Mouse (Mus musculus) hindbrain, postnatal 0 days (tissue): Measurements from ENCODE around the gene Grap2. TPM values are rescaled to one million over a fixed set of nuclear protein-coding genes. Genes with fewer than 3 reads are reported as not detected.

ENCODE experiments used
- ATAC-seq: fragments of 200-750 bp; cut with Nextera tagmentation; 2 replicates; pipeline ENCODE4 v1.8.0; 2017; ENCODE audit warnings: mild to moderate bottlenecking, moderate TSS enrichment, moderate library complexity
- DNase-seq: peaks from one replicate; pipeline ENCODE4 v3.0.0-alpha.2; 2015; ENCODE audit warnings: low spot score
- H3K27ac ChIP-seq: fragments of 300-500 bp; sonication (generic); 2 replicates; pipeline ENCODE4 v1.5.1; 2014; ENCODE audit warnings: mild to moderate bottlenecking
- H3K27me3 ChIP-seq: fragments of 300-500 bp; sonication (generic); 2 replicates; pipeline ENCODE4 v1.6.1; 2014; ENCODE audit warnings: low read length, mixed read lengths; ENCODE audit not compliant: insufficient read depth
- H3K36me3 ChIP-seq: fragments of 300-500 bp; sonication (generic); 2 replicates; pipeline ENCODE4 v1.6.1; 2014; ENCODE audit warnings: low read length, mixed read lengths; ENCODE audit not compliant: insufficient read depth
- H3K4me1 ChIP-seq: fragments of 300-500 bp; sonication (generic); 2 replicates; pipeline ENCODE4 v1.6.1; 2014; ENCODE audit warnings: antibody characterized with exemption, low read length, mixed read lengths; ENCODE audit not compliant: insufficient read depth
- H3K4me2 ChIP-seq: fragments of 300-500 bp; sonication (generic); 2 replicates; pipeline ENCODE4 v1.6.1; 2014; ENCODE audit warnings: low read depth, mild to moderate bottlenecking, low read length, moderate library complexity, mixed read lengths
- H3K4me3 ChIP-seq: fragments of 300-500 bp; sonication (generic); 2 replicates; pipeline ENCODE4 v1.5.1; 2014; ENCODE audit warnings: low read length
- H3K9ac ChIP-seq: fragments of 300-500 bp; sonication (generic); replicated peaks from 2 replicates; pipeline ENCODE4 v1.6.1; 2014; ENCODE audit warnings: mild to moderate bottlenecking, low read length, moderate library complexity, mixed read lengths
- H3K9me3 ChIP-seq: fragments of 300-500 bp; sonication (generic); 2 replicates; pipeline ENCODE4 v1.6.1; 2016; ENCODE audit warnings: low read length, mixed read lengths
- CTCF ChIP-seq: IDR thresholded peaks from 2 replicates; pipeline ENCODE4 v1.5.1; 2016; ENCODE audit warnings: antibody characterized with exemption, control low read depth, low read depth
- WGBS: fragments of 180-500 bp; shearing (Covaris S2); extraction: QIAGEN DNeasy Blood & Tissue Kit; methylation state at CpG from one replicate; pipeline ENCODE4 v1.1.7; 2014; 5-methylcytosine and 5-hydroxymethylcytosine counted together
- polyA plus RNA-seq: library from polyadenylated mRNA; unstranded; fragments of >200 nt; fragmentation: Nextera tagmentation; extraction: Ambion mirVana; gene quantifications from 2 replicates; pipeline ENCODE4 v1.2.1, GENCODE M21; 2015
- total RNA-seq: library from RNA; depleted of rRNA; stranded (reverse); fragments of >200 nt; gene quantifications from 2 replicates; pipeline ENCODE4 v1.2.3, GENCODE M21; 2014

The Grap2 gene
- total and polyA plus RNA-seq, 2 experiments from 2014 or later = 0.05 to 0.11 TPM

DNA sequence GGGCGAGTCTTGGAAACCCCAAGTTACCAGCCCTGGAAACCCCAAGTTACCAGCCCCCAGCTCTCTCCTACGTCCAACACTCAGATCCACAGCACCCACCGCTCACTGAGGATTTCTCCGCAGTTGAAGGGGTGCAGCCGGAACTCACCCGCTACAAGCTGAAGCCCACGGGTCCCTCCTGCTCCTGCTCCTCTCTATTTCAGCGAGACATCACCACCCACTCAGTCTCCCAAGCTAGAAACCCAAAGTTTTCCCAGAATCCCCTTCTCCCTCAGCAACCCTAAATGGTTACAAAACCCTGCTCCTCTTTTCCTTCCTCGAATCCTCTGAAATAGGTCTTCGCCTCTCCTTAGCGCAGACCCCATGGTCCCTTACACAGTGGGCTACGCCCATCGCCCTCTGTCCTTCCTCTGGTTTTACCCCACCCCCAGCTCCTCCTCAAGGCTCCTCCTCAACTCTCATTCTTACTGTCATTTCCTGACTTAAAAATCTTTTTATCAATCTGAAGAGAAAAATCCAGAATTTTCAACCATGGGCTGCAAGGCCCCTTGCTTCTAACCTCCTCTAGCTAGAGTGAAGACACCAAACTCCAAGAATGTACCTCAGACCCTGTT is 60.0 kb downstream of the Grap2 start:
- H3K4me1 ChIP-seq = no peaks in the 10 kb centered on the region
- DNase-seq (no peak), ATAC-seq (no peak)
- H3K9me3 ChIP-seq = no peaks in the 10 kb centered on the region
- H3K4me3 ChIP-seq = no peak overlapping the region
- no peak for TF ChIP-seq CTCF
- H3K36me3 ChIP-seq = no peaks in the 10 kb centered on the region
- no peak overlapping the region for H3K9ac ChIP-seq
- no peak overlapping the region for H3K4me2 ChIP-seq
- WGBS = 91% methylated on average over 13 of the region's 13 CpGs
- H3K27ac ChIP-seq = no peak overlapping the region
- H3K27me3 ChIP-seq = no peaks in the 10 kb centered on the region

- WGBS = 64% methylated on average over 11 of the region's 11 CpGs
- DNase-seq (peak; percentile 78), ATAC-seq (no peak)
- no peaks in the 10 kb centered on the region for H3K4me1 ChIP-seq
- H3K4me3 ChIP-seq = no peak overlapping the region
- no peaks in the 10 kb centered on the region for H3K9me3 ChIP-seq
- no peaks in the 10 kb centered on the region for H3K36me3 ChIP-seq
- H3K27me3 ChIP-seq = no peaks in the 10 kb centered on the region
- no peak overlapping the region for H3K9ac ChIP-seq
- peak; percentile 67 for TF ChIP-seq CTCF
- no peak overlapping the region for H3K4me2 ChIP-seq
- no peak overlapping the region for H3K27ac ChIP-seq
Measured at GRCm38 (mm10) chr15:80634391-80635193, 62.2 kb downstream of the Grap2 start.

DNA sequence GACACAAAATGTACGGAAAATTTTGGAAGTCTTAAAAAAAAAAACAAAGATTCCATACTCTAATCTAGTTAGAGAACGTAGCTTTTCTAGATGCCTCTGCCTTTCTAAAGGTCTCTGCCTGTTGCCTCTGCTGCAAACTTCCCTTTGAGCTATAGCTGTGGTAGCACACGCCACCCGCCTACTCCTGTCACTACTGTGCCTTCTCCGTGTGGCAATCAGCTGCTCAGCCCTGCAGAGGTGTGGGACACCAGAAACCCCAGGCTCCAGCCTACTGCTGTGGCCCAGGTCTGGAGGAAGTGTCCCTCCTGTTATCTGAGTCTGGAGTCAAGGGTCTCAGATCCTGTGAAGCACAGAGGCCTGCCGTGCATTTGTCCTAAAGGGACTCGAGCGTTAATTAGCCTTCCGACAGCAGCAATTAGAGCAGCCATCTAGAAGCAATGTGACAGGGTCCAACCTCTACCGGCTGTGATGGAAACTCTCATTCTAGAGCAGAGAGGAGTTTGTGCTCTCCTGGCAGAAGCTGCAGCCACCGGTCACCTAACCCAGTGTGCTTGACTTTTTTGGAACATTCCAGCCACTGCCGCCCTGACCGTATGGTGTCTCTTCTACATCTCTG is 64.5 kb downstream of the Grap2 start:
- no peak overlapping the region for H3K27ac ChIP-seq
- H3K4me1 ChIP-seq = no peaks in the 10 kb centered on the region
- ATAC-seq (no peak), DNase-seq (no peak)
- no peaks in the 10 kb centered on the region for H3K9me3 ChIP-seq
- H3K27me3 ChIP-seq = no peaks in the 10 kb centered on the region
- H3K4me3 ChIP-seq = no peak overlapping the region
- no peak for TF ChIP-seq CTCF
- no peaks in the 10 kb centered on the region for H3K36me3 ChIP-seq
- no peak overlapping the region for H3K4me2 ChIP-seq
- 54% methylated on average over 13 of the region's 13 CpGs for WGBS
- no peak overlapping the region for H3K9ac ChIP-seq

DNA sequence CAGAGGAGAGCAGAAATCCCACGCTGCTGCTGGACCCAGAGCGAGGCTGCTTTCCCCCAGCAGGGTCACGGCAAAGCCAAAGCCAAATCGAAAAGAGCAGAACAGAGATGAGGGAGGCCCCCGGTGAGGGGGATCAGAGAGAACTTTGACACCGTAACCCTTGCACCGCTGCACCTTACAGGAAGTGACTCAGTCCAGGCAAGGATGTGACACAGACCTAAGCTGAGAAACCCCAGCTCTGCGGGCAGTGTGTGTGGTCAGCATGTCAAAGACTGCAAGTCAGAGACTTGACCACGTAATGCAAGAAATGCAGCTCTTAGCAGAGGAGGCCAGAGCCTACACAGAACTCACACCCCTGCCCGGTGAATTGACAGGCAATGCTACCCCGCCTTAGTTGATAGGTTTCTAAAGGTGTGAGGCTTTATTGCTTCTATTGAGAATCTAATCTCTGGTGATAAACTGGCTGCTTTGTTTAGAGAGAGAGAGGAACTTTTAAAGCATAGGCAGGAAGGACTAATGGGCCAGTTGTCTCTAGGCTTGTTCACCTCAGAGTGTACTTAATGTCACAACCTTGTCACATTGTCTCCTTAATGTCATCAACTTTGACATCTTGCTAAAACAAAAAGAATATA is 66.8 kb downstream of the Grap2 start:
- no peaks in the 10 kb centered on the region for H3K36me3 ChIP-seq
- TF ChIP-seq CTCF = no peak
- H3K4me3 ChIP-seq = no peak overlapping the region
- H3K9me3 ChIP-seq = no peaks in the 10 kb centered on the region
- DNase-seq = no peak
- no peak overlapping the region for H3K9ac ChIP-seq
- no peaks in the 10 kb centered on the region for H3K4me1 ChIP-seq
- no peaks in the 10 kb centered on the region for H3K27me3 ChIP-seq
- H3K27ac ChIP-seq = no peak overlapping the region
- ATAC-seq = no peak
- no peak overlapping the region for H3K4me2 ChIP-seq
- 73% methylated on average over 11 of the region's 11 CpGs for WGBS

- Histone ChIP-seq H3K27ac (no peak overlapping the region), H3K36me3 (no peaks in the 10 kb centered on the region), H3K4me2 (no peak overlapping the region), H3K27me3 (no peaks in the 10 kb centered on the region), H3K9me3 (no peaks in the 10 kb centered on the region), H3K9ac (no peak overlapping the region), H3K4me1 (no peaks in the 10 kb centered on the region), H3K4me3 (no peak overlapping the region)
- no peak for TF ChIP-seq CTCF
- DNase-seq (no peak), ATAC-seq (no peak)
- 89% methylated on average over 3 of the region's 3 CpGs for WGBS
Measured at GRCm38 (mm10) chr15:80639874-80640273, 67.5 kb downstream of the Grap2 start.

GRCm38 (mm10) chr15:80641702-80642435 is 69.5 kb downstream of the Grap2 start:
- no peak for ATAC-seq
- H3K4me1 ChIP-seq = no peaks in the 10 kb centered on the region
- no peaks in the 10 kb centered on the region for H3K36me3 ChIP-seq
- H3K4me2 ChIP-seq = no peak overlapping the region
- H3K4me3 ChIP-seq = no peak overlapping the region
- H3K27ac ChIP-seq = no peak overlapping the region
- no peak for TF ChIP-seq CTCF
- no peaks in the 10 kb centered on the region for H3K27me3 ChIP-seq
- DNase-seq = no peak
- H3K9ac ChIP-seq = no peak overlapping the region
- 91% methylated on average over 2 of the region's 2 CpGs for WGBS
- H3K9me3 ChIP-seq = no peaks in the 10 kb centered on the region
